Mouse (Mus musculus) spleen, embryonic (tissue): ENCODE measurements around the gene Bmp3.

Experiments
- CTCF ChIA-PET: fragments of 350-600 bp; sonication (Branson Sonifier 250); formaldehyde crosslinking; loops from one replicate; lab custom pipeline; 2022; lab: Charles Lee

Gene Bmp3

GRCm38 (mm10) chr5:98902339-98902738, 48.1 kb downstream of the Bmp3 start:
- CTCF ChIA-PET: no interaction called here

GRCm38 (mm10) chr5:98918716-98919115, 64.5 kb downstream of the Bmp3 start:
- CTCF ChIA-PET: no interaction called here

- CTCF ChIA-PET: no interaction called here
Measured at GRCm38 (mm10) chr5:98921608-98922007, 67.4 kb downstream of the Bmp3 start.

GRCm38 (mm10) chr5:98922921-98923320, 68.7 kb downstream of the Bmp3 start:
- CTCF ChIA-PET: no interaction called here
